Mouse (Mus musculus) testis, adult 2 months (tissue): ENCODE measurements around the gene Rit1. TPM values are rescaled to one million over a fixed set of nuclear protein-coding genes. Genes with fewer than 3 reads are reported as not detected.

Experiments used
- H3K27ac ChIP-seq: fragments of 200-500 bp; 2 replicates; pipeline ENCODE4 v1.5.1; 2012; ENCODE audit warnings: low read depth, low read length; ENCODE audit not compliant: control insufficient read depth, insufficient read depth
- H3K27me3 ChIP-seq: fragments of 200-500 bp; 2 replicates; pipeline ENCODE4 v1.6.1; 2012; ENCODE audit warnings: mild to moderate bottlenecking, low read length, moderate library complexity; ENCODE audit not compliant: control insufficient read depth, insufficient read depth
- H3K36me3 ChIP-seq: fragments of 200-500 bp; 2 replicates; pipeline ENCODE4 v1.6.1; 2012; ENCODE audit warnings: mild to moderate bottlenecking, low read length; ENCODE audit not compliant: control insufficient read depth, insufficient read depth
- H3K4me1 ChIP-seq: fragments of 200-500 bp; 2 replicates; pipeline ENCODE4 v1.6.1; 2012; ENCODE audit warnings: low read length; ENCODE audit not compliant: control insufficient read depth, insufficient read depth
- H3K4me3 ChIP-seq: fragments of 200-500 bp; 2 replicates; pipeline ENCODE4 v1.5.1; 2012; ENCODE audit warnings: low read depth, mild to moderate bottlenecking, low read length, moderate library complexity, mixed read lengths; ENCODE audit not compliant: control insufficient read depth
- CTCF ChIP-seq: fragments of 200-500 bp; IDR thresholded peaks from 2 replicates; pipeline ENCODE4 v1.5.1; 2012; ENCODE audit warnings: low read depth, mild to moderate bottlenecking, inconsistent platforms, low read length, moderate library complexity; ENCODE audit not compliant: control insufficient read depth, insufficient read depth, insufficient replicate concordance
- POLR2A ChIP-seq: fragments of 200-500 bp; IDR thresholded peaks from 2 replicates; pipeline ENCODE4 v1.6.1; 2012; ENCODE audit warnings: low read depth, mild to moderate bottlenecking, inconsistent platforms, low read length, moderate library complexity; ENCODE audit not compliant: control insufficient read depth
- polyA plus RNA-seq: library from polyadenylated mRNA; depleted of rRNA; stranded (reverse); fragments of >200 nt; gene quantifications from 2 replicates; pipeline ENCODE4 v1.2.3, GENCODE M21; 2012

Gene Rit1
- polyA plus RNA-seq, 1 experiment: 30.5 TPM

DNA sequence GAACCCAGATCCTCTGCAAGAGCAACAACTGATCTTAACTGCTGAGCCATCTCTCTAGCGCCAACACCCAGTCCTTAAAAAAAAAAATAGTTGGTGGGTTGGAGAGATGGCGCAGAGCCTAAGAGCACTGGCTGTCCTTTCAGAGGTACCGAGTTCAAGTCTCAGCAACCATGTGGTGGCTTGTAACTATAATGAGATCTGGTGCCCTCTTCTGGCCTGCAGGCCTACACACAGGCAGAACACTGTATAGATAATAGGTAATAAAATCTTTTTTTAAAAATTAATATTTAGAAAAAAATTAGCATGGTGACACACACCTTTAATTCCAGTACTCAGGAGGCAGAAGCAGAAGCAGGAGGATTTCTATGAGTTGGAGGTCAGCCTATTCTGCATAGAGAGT, 23.5 kb downstream of the Rit1 start:
- no peaks in the 10 kb centered on the region for H3K36me3 ChIP-seq
- no peak overlapping the region for H3K4me3 ChIP-seq
- H3K4me1 ChIP-seq: no peaks in the 10 kb centered on the region; the same call in 1 of the 2 replicates
- no peaks in the 10 kb centered on the region for H3K27me3 ChIP-seq
- TF ChIP-seq CTCF: no peak
- TF ChIP-seq POLR2A: no peak
- no peak overlapping the region for H3K27ac ChIP-seq

DNA sequence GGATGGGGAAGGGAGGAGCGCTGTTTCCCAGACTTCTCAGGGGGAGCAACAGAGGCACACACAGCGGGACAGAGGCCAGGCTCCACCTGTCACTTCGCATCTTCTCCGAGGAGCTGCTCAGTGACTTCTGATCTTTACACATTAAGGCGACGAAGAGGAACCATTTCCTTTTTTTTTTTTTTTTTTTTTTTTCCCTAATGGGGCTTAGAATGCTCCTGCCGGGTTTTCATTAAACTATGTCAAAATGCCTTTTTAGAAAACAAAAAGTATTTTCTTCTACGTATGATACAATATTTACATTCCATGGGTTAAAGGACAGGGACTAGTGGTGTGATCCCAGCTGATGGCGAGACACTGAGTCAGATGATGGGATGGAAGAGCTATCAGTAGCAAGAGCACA, 28.9 kb downstream of the Rit1 start:
- H3K4me3 ChIP-seq: no peak overlapping the region
- TF ChIP-seq CTCF (no peak), POLR2A (no peak)
- peaks cover 4% of the 10 kb centered on the region; the same call in 1 of the 2 replicates for H3K36me3 ChIP-seq
- H3K4me1 ChIP-seq: no peaks in the 10 kb centered on the region
- no peak overlapping the region for H3K27ac ChIP-seq
- no peaks in the 10 kb centered on the region for H3K27me3 ChIP-seq

DNA sequence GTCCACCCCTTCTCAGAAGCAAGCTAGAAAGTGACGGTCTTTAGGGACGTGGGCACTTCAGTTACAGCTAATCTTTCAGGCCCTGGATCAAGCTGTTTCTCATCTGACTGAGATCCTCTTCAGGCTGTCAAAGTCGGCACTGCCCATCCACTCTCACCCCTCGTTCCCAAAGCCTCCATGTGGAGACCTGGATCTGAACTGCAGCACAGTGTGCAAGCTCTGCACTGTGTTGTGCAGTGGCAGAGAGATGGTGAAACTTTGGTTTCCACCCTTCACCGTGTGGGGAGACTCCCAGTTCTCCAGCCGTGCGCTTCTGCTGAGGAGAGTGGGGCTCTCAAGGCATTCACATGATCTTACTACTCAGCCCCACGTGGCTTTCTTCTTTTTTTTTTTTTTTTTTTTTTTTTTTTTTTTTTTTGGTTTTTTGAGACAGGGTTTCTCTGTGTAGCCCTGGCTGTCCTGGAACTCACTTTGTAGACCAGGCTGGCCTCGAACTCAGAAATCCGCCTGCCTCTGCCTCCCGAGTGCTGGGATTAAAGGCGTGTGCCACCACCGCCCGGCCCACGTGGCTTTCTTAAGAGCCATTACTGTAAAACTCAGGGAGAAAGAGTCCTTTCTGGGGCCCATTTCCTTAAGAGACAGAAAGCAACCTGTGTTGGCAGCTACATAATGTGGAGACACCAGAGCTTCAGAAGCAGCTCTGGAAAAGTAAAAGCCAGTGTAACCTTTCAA, 29.7 kb downstream of the Rit1 start:
- H3K4me1 ChIP-seq: no peaks in the 10 kb centered on the region
- no peak overlapping the region for H3K4me3 ChIP-seq
- no peak for TF ChIP-seq POLR2A
- no peak for TF ChIP-seq CTCF
- H3K27ac ChIP-seq: no peak overlapping the region
- H3K36me3 ChIP-seq: peaks cover 4% of the 10 kb centered on the region; the same call in 1 of the 2 replicates
- no peaks in the 10 kb centered on the region for H3K27me3 ChIP-seq

DNA sequence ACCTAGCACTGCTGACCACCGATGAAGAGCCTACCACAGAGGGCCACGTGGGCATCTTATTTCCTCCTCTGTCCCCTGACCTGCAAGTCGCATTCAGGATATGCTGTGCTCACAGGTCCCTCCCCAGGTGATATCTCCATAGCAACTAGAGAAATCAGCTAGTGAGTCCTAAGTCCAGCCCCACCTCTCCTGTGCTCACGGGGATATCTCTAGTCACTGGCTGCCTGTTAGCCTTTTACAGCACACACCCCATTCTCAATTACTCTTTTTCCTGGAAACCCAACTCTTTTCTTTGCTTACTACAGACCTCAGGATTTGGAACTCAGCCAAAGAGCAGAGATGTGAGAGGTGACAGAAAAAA, 30.2 kb downstream of the Rit1 start:
- no peak overlapping the region for H3K27ac ChIP-seq
- peaks cover 4% of the 10 kb centered on the region; the same call in 1 of the 2 replicates for H3K36me3 ChIP-seq
- H3K4me1 ChIP-seq: no peaks in the 10 kb centered on the region
- H3K4me3 ChIP-seq: no peak overlapping the region
- no peaks in the 10 kb centered on the region for H3K27me3 ChIP-seq
- TF ChIP-seq POLR2A (no peak), CTCF (no peak)

DNA sequence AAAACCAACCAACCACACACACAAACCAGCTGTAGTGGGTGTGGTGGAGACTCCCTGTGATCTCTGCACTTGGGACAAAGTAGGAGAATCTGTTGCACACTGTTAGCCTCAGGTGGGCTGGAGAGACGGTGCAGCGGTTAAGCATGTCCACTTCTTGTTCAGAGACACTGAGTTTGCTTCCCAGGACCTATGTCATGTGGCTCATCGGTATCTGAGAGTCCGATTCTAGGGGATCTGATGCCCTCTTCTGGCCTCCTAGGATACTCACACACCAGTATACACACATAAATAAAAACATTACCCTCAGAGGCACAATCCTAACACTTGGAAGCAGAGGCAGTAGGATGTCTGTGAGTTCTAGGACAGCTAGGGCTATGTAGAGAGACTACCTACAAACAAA, 37.6 kb downstream of the Rit1 start:
- no peak overlapping the region for H3K4me3 ChIP-seq
- no peak for TF ChIP-seq CTCF
- TF ChIP-seq POLR2A: no peak
- no peak overlapping the region for H3K27ac ChIP-seq
- H3K4me1 ChIP-seq: peaks cover 3% of the 10 kb centered on the region
- H3K36me3 ChIP-seq: no peaks in the 10 kb centered on the region; the same call in none of the 2 replicates
- H3K27me3 ChIP-seq: no peaks in the 10 kb centered on the region

DNA sequence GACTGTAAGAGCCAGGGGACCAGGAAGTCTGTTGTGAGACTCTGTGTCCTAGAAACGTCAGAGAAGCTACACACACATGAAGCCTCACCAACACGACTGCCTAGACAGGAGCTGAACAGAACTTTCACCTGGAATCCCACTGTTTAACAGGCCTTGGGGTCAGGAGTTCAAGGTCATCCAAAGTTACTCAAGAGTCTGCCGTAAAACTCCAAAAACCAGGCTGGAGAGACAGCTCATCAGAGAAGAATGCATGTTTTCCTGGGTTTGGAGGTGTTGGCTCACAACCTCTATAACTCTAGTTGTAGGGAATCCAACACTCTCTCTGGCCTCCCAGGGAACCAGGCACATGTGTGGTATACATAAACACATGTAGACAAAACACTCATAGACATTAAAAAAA, 38.9 kb downstream of the Rit1 start:
- TF ChIP-seq POLR2A (no peak), CTCF (no peak)
- H3K36me3 ChIP-seq: no peaks in the 10 kb centered on the region; the same call in none of the 2 replicates

DNA sequence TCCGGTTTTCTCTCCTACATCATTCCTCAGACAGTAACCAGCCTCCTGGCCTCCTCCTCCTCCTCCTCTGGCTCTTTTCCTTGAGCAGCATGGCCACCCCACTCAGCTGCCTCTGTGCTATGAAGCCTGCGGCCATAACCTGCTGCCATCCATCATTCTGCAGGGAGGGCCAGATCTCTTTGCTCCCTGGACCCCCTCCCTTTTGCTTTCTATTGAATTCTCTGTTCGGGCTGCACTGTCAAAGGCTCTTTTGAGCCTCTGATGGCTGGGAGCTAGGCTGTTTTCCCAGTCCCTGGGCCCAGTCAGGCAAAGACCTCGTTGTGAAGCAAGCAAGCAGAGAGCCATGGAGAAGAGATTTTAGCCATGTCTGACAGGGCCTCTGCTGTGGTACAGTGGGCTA, 39.6 kb downstream of the Rit1 start:
- TF ChIP-seq POLR2A (no peak), CTCF (no peak)
- Histone ChIP-seq H3K27me3 (no peaks in the 10 kb centered on the region), H3K36me3 (no peaks in the 10 kb centered on the region; the same call in none of the 2 replicates), H3K4me1 (peaks cover 3% of the 10 kb centered on the region), H3K4me3 (no peak overlapping the region), H3K27ac (no peak overlapping the region)

More for the DNA sequence above, 38.9 kb downstream of the Rit1 start:
- no peaks in the 10 kb centered on the region for H3K27me3 ChIP-seq
- peaks cover 3% of the 10 kb centered on the region for H3K4me1 ChIP-seq
- H3K4me3 ChIP-seq: no peak overlapping the region
- H3K27ac ChIP-seq: no peak overlapping the region

DNA sequence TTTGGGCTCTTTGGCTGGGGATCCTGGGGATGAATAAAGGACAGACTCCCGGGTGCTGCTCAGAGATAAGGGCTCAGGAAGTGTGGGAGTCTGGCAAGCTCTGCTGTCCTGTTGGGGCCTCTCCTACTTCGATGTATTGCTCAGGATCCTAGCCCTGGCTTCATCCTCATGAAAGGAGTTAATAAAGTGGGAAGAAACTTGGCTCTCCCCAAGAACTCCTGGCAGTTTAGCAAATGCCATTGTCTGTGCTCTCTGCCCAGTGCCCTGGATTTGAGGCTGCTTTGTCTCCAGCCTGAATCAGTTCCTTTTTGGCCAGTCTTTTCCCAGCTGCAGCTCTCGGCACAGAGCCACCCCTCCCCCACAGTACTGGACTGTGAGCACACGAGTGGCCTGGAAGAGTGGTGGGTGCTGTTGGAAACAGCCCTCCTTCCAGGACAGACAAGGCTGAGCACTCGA, 41.4 kb downstream of the Rit1 start:
- Histone ChIP-seq H3K36me3 (no peaks in the 10 kb centered on the region; the same call in none of the 2 replicates), H3K27ac (peak overlapping the region; percentile 36), H3K27me3 (no peaks in the 10 kb centered on the region), H3K4me1 (peaks cover 9% of the 10 kb centered on the region), H3K4me3 (no peak overlapping the region)
- no peak for TF ChIP-seq POLR2A
- no peak for TF ChIP-seq CTCF
